Mouse (Mus musculus) kidney, adult 2 months (tissue): Measurements from ENCODE around the gene Slc17a4. TPM values are rescaled to one million over a fixed set of nuclear protein-coding genes. Genes with fewer than 3 reads are reported as not detected.

ENCODE experiments used
- DNase-seq: peaks from one replicate; pipeline ENCODE4 v3.0.0; 2021
- H3K27ac ChIP-seq: fragments of 200-500 bp; 2 replicates; pipeline ENCODE4 v1.5.1; 2012; ENCODE audit warnings: low read depth, low read length, control low read depth, inconsistent platforms; ENCODE audit not compliant: insufficient read depth
- H3K27me3 ChIP-seq: fragments of 200-500 bp; replicated peaks from 2 replicates; pipeline ENCODE4 v1.6.1; 2012; ENCODE audit warnings: mild to moderate bottlenecking, moderate library complexity, low read length, inconsistent platforms; ENCODE audit not compliant: control insufficient read depth, insufficient read depth
- H3K36me3 ChIP-seq: fragments of 200-500 bp; 2 replicates; pipeline ENCODE4 v1.6.1; 2012; ENCODE audit warnings: mild to moderate bottlenecking, moderate library complexity, low read length, inconsistent platforms; ENCODE audit not compliant: control insufficient read depth, insufficient read depth
- H3K4me1 ChIP-seq: fragments of 200-500 bp; 2 replicates; pipeline ENCODE4 v1.6.1; 2011; ENCODE audit warnings: low read length; ENCODE audit not compliant: control insufficient read depth, insufficient read depth
- H3K4me3 ChIP-seq: fragments of 200-500 bp; 2 replicates; pipeline ENCODE4 v1.5.1; 2011; ENCODE audit warnings: mild to moderate bottlenecking, low read depth, low read length, control low read depth; ENCODE audit not compliant: insufficient read depth
- CTCF ChIP-seq: fragments of 200-500 bp; conservative IDR thresholded peaks from 2 replicates; pipeline ENCODE4 v1.5.1; 2011; ENCODE audit warnings: low read depth, mild to moderate bottlenecking, control low read depth, low read length, moderate library complexity, mixed read lengths; ENCODE audit not compliant: insufficient read depth, insufficient read length
- POLR2A ChIP-seq: fragments of 200-500 bp; IDR thresholded peaks from one replicate; pipeline ENCODE4 v1.6.1; 2011; ENCODE audit warnings: low read depth, low read length, control low read depth
- WGBS: fragments of 180-500 bp; shearing (Covaris S2); methylation state at CpG from one replicate; pipeline ENCODE4 v1.1.7; 2018; 5-methylcytosine and 5-hydroxymethylcytosine counted together
- polyA plus RNA-seq: library from polyadenylated mRNA; depleted of rRNA; stranded (reverse); fragments of >200 nt; gene quantifications from 2 replicates; pipeline ENCODE4 v1.2.3, GENCODE M21; 2012

Gene Slc17a4
- polyA plus RNA-seq, 1 experiment, result 2.8 TPM

DNA sequence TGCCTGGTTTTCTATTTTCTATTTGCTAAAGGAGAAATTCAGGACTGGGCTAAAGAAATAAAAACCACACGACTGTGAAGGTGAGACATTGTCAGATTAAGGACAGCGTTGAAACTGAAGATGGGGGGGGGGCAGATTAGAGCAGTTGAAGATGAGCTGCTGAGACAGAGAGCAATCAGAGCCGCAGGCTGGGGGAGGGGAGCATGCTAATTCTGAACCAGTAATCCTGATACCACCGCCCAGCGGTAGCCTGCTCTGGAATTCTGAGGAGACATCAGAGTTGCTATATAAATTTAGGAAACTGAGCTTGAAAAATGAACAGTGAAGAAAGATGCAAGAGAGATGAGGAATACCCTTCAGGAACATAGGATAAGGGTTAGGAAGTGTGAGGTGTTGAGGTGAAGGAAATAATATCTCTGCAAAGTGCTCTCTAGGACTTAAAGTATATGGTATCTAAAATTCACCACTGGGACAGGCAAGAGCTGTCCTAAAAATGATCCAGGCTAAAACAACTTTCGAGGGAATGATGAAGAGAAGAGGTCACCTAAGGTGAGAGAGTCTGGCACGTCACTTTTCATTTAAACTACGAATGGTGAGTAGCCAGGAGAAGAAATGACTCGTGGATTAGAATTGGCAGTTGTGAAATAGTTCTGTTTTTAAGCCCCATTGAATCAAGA lies 22.1 kb downstream of the Slc17a4 start:
- WGBS, result 42% methylated on average over 9 of the region's 9 CpGs
- DNase-seq, result no peak
- Histone ChIP-seq H3K27me3 (no peaks in the 10 kb centered on the region), H3K4me3 (no peak overlapping the region), H3K4me1 (no peaks in the 10 kb centered on the region; the same call in 1 of the 2 replicates), H3K36me3 (peaks cover 10% of the 10 kb centered on the region; the same call in 1 of the 2 replicates), H3K27ac (no peak overlapping the region)
- TF ChIP-seq CTCF (no peak), POLR2A (no peak)

- H3K27me3 ChIP-seq, result no peaks in the 10 kb centered on the region
- WGBS, result 38% methylated on average over 6 of the region's 6 CpGs
- H3K27ac ChIP-seq, result no peak overlapping the region
- no peak overlapping the region for H3K4me3 ChIP-seq
- H3K36me3 ChIP-seq, result peaks cover 10% of the 10 kb centered on the region; the same call in 1 of the 2 replicates
- H3K4me1 ChIP-seq, result no peaks in the 10 kb centered on the region; the same call in 1 of the 2 replicates
- TF ChIP-seq CTCF (no peak), POLR2A (no peak)
- DNase-seq, result peak; percentile 77
Measured at GRCm38 (mm10) chr13:23889011-23889605, 25.7 kb downstream of the Slc17a4 start.

DNA sequence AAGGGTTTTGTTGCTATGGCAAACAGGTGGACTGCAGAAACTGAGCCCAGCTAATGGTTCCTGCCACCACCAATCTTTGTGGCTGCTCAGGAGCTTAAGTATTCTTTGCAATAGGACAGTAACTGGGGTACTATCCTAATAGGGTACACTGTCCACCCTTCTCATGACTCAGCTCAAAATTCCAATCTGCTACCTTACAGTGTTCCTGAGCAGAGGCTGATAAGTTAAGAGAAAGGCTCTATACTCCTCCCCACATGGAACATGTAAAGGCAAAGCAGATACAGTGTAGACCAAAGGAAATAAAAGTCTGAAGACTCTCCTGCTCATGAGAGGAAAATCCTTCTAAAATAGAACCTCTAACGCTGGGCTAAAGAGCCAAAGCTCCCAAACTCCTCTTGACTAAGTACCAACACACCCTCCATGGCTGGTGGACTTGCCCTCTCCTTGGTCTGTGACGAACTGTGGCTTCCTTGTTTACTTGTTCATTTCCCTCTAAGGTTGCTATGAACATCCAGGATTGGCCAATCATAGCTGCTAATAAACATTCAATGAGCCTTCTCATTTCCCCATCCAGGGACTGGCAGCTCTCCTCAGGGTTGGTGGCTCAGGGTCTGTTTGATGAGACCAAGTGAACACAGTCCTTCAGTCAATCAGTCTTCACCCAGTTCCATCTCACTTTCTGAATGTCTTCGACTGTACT lies 27.6 kb downstream of the Slc17a4 start:
- no peak for DNase-seq
- Histone ChIP-seq H3K36me3 (peaks cover 12% of the 10 kb centered on the region; the same call in 1 of the 2 replicates), H3K27ac (no peak overlapping the region), H3K4me1 (no peaks in the 10 kb centered on the region; the same call in 1 of the 2 replicates), H3K27me3 (no peaks in the 10 kb centered on the region), H3K4me3 (no peak overlapping the region)
- WGBS, result 81% methylated on average over 3 of the region's 3 CpGs
- TF ChIP-seq CTCF (no peak), POLR2A (no peak)

DNA sequence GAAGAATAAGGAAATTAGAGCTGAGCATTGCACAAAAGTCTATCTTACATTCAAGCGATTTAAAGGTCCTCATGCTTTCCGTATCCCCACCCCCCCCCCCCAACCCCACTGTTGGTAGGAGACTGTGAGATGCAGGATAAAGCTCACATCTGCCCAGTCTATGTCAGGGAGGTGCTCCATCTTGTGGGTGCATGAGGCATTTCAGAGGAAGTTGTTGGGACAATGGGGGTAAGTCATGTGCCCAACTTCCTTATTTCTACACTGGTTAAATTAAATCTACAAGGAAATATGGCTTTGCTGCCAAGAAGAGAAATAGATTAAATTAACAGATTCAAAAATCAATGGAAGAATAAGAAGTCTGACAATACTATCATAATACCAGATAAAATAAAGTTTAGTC lies 29.3 kb downstream of the Slc17a4 start:
- Histone ChIP-seq H3K27ac (no peak overlapping the region), H3K27me3 (no peaks in the 10 kb centered on the region), H3K4me1 (no peaks in the 10 kb centered on the region; the same call in 1 of the 2 replicates), H3K36me3 (peaks cover 11% of the 10 kb centered on the region; the same call in 1 of the 2 replicates), H3K4me3 (no peak overlapping the region)
- no peak for TF ChIP-seq POLR2A
- TF ChIP-seq CTCF, result peak; percentile 72
- DNase-seq, result peak; percentile 25
- 36% methylated on average over 2 of the region's 2 CpGs for WGBS

GRCm38 (mm10) chr13:23879636-23880035 lies 35.2 kb downstream of the Slc17a4 start:
- Histone ChIP-seq H3K27ac (no peak overlapping the region), H3K36me3 (peaks cover 14% of the 10 kb centered on the region), H3K27me3 (no peaks in the 10 kb centered on the region), H3K4me3 (no peak overlapping the region), H3K4me1 (no peaks in the 10 kb centered on the region; the same call in 1 of the 2 replicates)
- TF ChIP-seq POLR2A (no peak), CTCF (no peak)
- WGBS, result 72% methylated on average over 5 of the region's 5 CpGs
- DNase-seq, result no peak

GRCm38 (mm10) chr13:23879106-23879505 lies 35.7 kb downstream of the Slc17a4 start:
- Histone ChIP-seq H3K36me3 (peaks cover 14% of the 10 kb centered on the region), H3K27me3 (no peaks in the 10 kb centered on the region), H3K4me1 (no peaks in the 10 kb centered on the region; the same call in 1 of the 2 replicates), H3K4me3 (no peak overlapping the region), H3K27ac (no peak overlapping the region)
- WGBS, result 76% methylated on average over 3 of the region's 3 CpGs
- no peak for DNase-seq
- TF ChIP-seq CTCF (no peak), POLR2A (no peak)

DNA sequence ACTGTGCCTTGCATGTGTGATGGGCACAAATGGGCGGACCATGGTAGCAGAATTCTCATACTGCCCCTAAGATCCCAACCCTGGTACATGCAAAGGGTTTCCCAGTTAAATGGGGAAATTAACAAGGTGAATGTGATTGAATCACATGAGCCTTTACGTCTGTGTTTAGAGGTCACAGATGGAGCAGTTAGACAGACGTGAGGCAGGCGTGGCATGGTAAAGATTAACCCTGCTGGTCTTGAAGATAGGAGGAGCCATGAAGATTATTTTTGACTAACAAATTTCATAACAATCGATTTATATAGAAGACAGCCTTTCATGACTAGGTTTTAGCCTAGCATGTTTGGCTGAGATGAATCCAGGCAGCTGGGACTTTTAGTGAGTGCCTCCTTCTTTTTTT lies 41.7 kb downstream of the Slc17a4 start:
- no peak for TF ChIP-seq CTCF
- TF ChIP-seq POLR2A, result no peak
- H3K36me3 ChIP-seq, result peaks cover 14% of the 10 kb centered on the region
- peaks cover 13% of the 10 kb centered on the region for H3K4me1 ChIP-seq
- peak; percentile 70 for DNase-seq
- 54% methylated on average over 5 of the region's 5 CpGs for WGBS
- no peak overlapping the region; the same call in 1 of the 2 replicates for H3K4me3 ChIP-seq
- H3K27ac ChIP-seq, result peak overlapping the region; percentile 63; the same call in 1 of the 2 replicates
- H3K27me3 ChIP-seq, result no peaks in the 10 kb centered on the region
